Mouse (Mus musculus) urinary bladder, postnatal 4 days (tissue): Measurements from ENCODE around the gene Rtkn2.

Experiments
- DNase-seq, 2 experiments: peaks; one replicate each; pipeline ENCODE4 v3.0.0; 2021 to 2022; ENCODE audit warnings: low spot score in 2 of 2

Rtkn2 gene

GRCm38 (mm10) chr10:67995356-67995755 lies 16.0 kb downstream of the Rtkn2 start:
- no peak for DNase-seq

GRCm38 (mm10) chr10:67996171-67996570 lies 16.8 kb downstream of the Rtkn2 start:
- no peak for DNase-seq

- peak in 1 of 2 experiments; percentile 67 for DNase-seq
Observed at GRCm38 (mm10) chr10:67998116-67998635, 18.8 kb downstream of the Rtkn2 start.

GRCm38 (mm10) chr10:67999170-67999569 lies 19.8 kb downstream of the Rtkn2 start:
- no peak for DNase-seq

- DNase-seq: no peak
Observed at GRCm38 (mm10) chr10:68001456-68001855, 22.1 kb downstream of the Rtkn2 start.

GRCm38 (mm10) chr10:68003651-68004422 lies 24.5 kb downstream of the Rtkn2 start:
- no peak for DNase-seq

- DNase-seq: no peak
Observed at GRCm38 (mm10) chr10:68005404-68005803, 26.0 kb downstream of the Rtkn2 start.

- no peak for DNase-seq
Observed at GRCm38 (mm10) chr10:68006491-68006890, 27.1 kb downstream of the Rtkn2 start.

GRCm38 (mm10) chr10:68007103-68007502 lies 27.7 kb downstream of the Rtkn2 start:
- DNase-seq: no peak

- no peak for DNase-seq
Observed at GRCm38 (mm10) chr10:68008198-68008955, 29.0 kb downstream of the Rtkn2 start.

GRCm38 (mm10) chr10:68009301-68009700 lies 29.9 kb downstream of the Rtkn2 start:
- DNase-seq: no peak

GRCm38 (mm10) chr10:68009867-68010266 lies 30.5 kb downstream of the Rtkn2 start:
- DNase-seq: no peak

GRCm38 (mm10) chr10:68013137-68013536 lies 33.8 kb downstream of the Rtkn2 start:
- no peak for DNase-seq

- DNase-seq: no peak
Observed at GRCm38 (mm10) chr10:68020755-68021154, 41.4 kb downstream of the Rtkn2 start.

GRCm38 (mm10) chr10:68025660-68026059 lies 46.3 kb downstream of the Rtkn2 start:
- no peak for DNase-seq

GRCm38 (mm10) chr10:68028327-68029080 lies 49.1 kb downstream of the Rtkn2 start:
- DNase-seq: no peak

GRCm38 (mm10) chr10:68029081-68029626 lies 49.8 kb downstream of the Rtkn2 start:
- no peak for DNase-seq

- DNase-seq: no peak
Observed at GRCm38 (mm10) chr10:68030027-68030426, 50.7 kb downstream of the Rtkn2 start.

GRCm38 (mm10) chr10:68035707-68036367 lies 56.5 kb downstream of the Rtkn2 start:
- DNase-seq: no peak

- no peak for DNase-seq
Observed at GRCm38 (mm10) chr10:68036368-68036980, 57.1 kb downstream of the Rtkn2 start.
